Mouse (Mus musculus) embryonic facial prominence, embryonic 14.5 days (tissue): ENCODE results near the gene Tes3-ps. TPM values are rescaled to one million over a fixed set of nuclear protein-coding genes. Genes with fewer than 3 reads are reported as not detected.
A peak's percentile ranks its signal among the peaks of the same experiment; 100 is the strongest.

Experiments used
- ATAC-seq: fragments of 200-750 bp; cut with Nextera tagmentation; 2 replicates; pipeline ENCODE4 v1.8.0; 2017; ENCODE audit warnings: low read depth, moderate number of reproducible peaks, moderate TSS enrichment
- DNase-seq: peaks from one replicate; pipeline ENCODE4 v3.0.0-alpha.2; 2015; ENCODE audit warnings: low spot score
- H3K27ac ChIP-seq: fragments of 300-500 bp; sonication (generic); replicated peaks from 2 replicates; pipeline ENCODE4 v1.5.1; 2014; ENCODE audit warnings: low read depth, mild to moderate bottlenecking, low read length, moderate library complexity
- H3K27me3 ChIP-seq: fragments of 300-500 bp; sonication (generic); replicated peaks from 2 replicates; pipeline ENCODE4 v1.6.1; 2014; ENCODE audit warnings: low read length; ENCODE audit not compliant: control insufficient read depth, insufficient read depth
- H3K36me3 ChIP-seq: fragments of 300-500 bp; sonication (generic); 2 replicates; pipeline ENCODE4 v1.6.1; 2014; ENCODE audit warnings: low read length, mixed read lengths; ENCODE audit not compliant: control insufficient read depth, insufficient read depth
- H3K4me1 ChIP-seq: fragments of 300-500 bp; sonication (generic); 2 replicates; pipeline ENCODE4 v1.6.1; 2014; ENCODE audit warnings: antibody characterized with exemption, low read length; ENCODE audit not compliant: control insufficient read depth, insufficient read depth
- H3K4me2 ChIP-seq: fragments of 300-500 bp; sonication (generic); 2 replicates; pipeline ENCODE4 v1.6.1; 2014; ENCODE audit warnings: low read depth, mild to moderate bottlenecking, low read length, moderate library complexity, mixed read lengths
- H3K4me3 ChIP-seq: fragments of 300-500 bp; sonication (generic); 2 replicates; pipeline ENCODE4 v1.5.1; 2014; ENCODE audit warnings: low read depth, mild to moderate bottlenecking, low read length
- H3K9ac ChIP-seq: fragments of 300-500 bp; sonication (generic); 2 replicates; pipeline ENCODE4 v1.6.1; 2014; ENCODE audit warnings: low read depth, mild to moderate bottlenecking, low read length, moderate library complexity, mixed read lengths
- H3K9me3 ChIP-seq: fragments of 300-500 bp; sonication (generic); 2 replicates; pipeline ENCODE4 v1.6.1; 2016; ENCODE audit warnings: low read length; ENCODE audit not compliant: control insufficient read depth
- WGBS: fragments of 180-500 bp; shearing (Covaris S2); extraction: QIAGEN DNeasy Blood & Tissue Kit; methylation state at CpG from one replicate; pipeline ENCODE4 v1.1.7; 2014; 5-methylcytosine and 5-hydroxymethylcytosine counted together
- polyA plus RNA-seq: library from polyadenylated mRNA; unstranded; fragments of >200 nt; fragmentation: Nextera tagmentation; extraction: Ambion mirVana; gene quantifications from 2 replicates; pipeline ENCODE4 v1.2.1, GENCODE M21; 2014

The Tes3-ps gene
- polyA plus RNA-seq, 1 experiment from 2014 or later: 0.81 TPM

GRCm38 (mm10) chr13:49478851-49479374 is 14.2 kb upstream of the Tes3-ps start:
- Histone ChIP-seq H3K27me3 (no peaks in the 10 kb centered on the region), H3K36me3 (no peaks in the 10 kb centered on the region), H3K4me2 (no peak overlapping the region), H3K27ac (peak overlapping the region; percentile 95), H3K9me3 (no peaks in the 10 kb centered on the region), H3K9ac (no peak overlapping the region), H3K4me1 (peaks cover 26% of the 10 kb centered on the region), H3K4me3 (no peak overlapping the region)
- ATAC-seq (no peak), DNase-seq (no peak)
- WGBS: 88% methylated on average over 6 of the region's 6 CpGs

GRCm38 (mm10) chr13:49479399-49479798 is 13.7 kb upstream of the Tes3-ps start:
- Histone ChIP-seq H3K27ac (peak overlapping the region; percentile 95), H3K4me3 (no peak overlapping the region), H3K4me1 (peaks cover 26% of the 10 kb centered on the region), H3K4me2 (no peak overlapping the region), H3K27me3 (no peaks in the 10 kb centered on the region), H3K9me3 (no peaks in the 10 kb centered on the region), H3K36me3 (no peaks in the 10 kb centered on the region), H3K9ac (no peak overlapping the region)
- ATAC-seq (no peak), DNase-seq (peak; percentile 56)
- WGBS: 73% methylated on average over 4 of the region's 4 CpGs

DNA sequence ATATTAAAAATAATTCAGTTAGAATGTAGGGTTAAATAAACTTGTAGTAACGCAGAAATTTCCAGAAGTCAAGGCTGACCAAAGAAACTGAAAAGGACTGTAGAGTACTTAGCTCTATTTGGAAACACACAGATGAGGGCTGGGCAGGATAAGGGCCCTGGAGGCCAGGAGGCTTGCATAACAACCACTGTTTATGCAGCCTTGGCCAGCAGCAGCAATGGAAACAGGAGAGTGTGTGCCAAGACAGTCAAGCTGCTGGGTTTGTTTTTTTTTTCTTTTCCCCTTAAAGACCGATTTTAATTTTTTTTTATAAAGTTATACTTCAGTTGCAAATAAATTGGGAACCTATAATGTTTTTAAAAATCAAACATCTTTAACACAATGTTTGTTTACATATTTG is 13.1 kb upstream of the Tes3-ps start:
- Histone ChIP-seq H3K36me3 (no peaks in the 10 kb centered on the region), H3K27me3 (no peaks in the 10 kb centered on the region), H3K4me2 (no peak overlapping the region), H3K4me1 (peaks cover 29% of the 10 kb centered on the region), H3K9me3 (no peaks in the 10 kb centered on the region), H3K27ac (peak overlapping the region; percentile 95), H3K9ac (no peak overlapping the region), H3K4me3 (no peak overlapping the region)
- ATAC-seq (peak; percentile 96), DNase-seq (peak; percentile 95)
- 42% methylated on average over 2 of the region's 2 CpGs for WGBS

DNA sequence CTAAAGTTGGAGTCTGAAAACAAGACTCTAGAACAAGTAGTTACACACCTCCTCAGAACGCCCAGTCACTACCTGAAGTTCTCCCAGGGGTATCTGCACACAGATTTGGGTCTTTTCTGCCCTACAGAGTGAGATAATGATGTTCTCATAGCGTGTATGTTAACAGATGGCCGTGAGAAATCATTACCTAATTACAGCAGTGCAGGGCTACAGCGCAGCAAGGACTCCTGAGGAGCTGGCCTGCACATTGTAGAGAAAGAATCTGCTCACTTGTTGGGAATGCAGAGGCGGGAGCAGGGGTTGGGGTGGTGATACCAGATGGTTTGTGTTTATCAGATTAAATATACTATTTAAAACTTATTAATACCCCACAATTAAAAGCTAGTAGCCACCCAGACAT is 12.6 kb upstream of the Tes3-ps start:
- Histone ChIP-seq H3K36me3 (no peaks in the 10 kb centered on the region), H3K27ac (peak overlapping the region; percentile 95), H3K9me3 (no peaks in the 10 kb centered on the region), H3K4me3 (no peak overlapping the region), H3K4me2 (peak overlapping the region; percentile 12; the same call in 1 of the 2 replicates), H3K27me3 (no peaks in the 10 kb centered on the region), H3K9ac (peak overlapping the region; percentile 49; the same call in 1 of the 2 replicates), H3K4me1 (peaks cover 33% of the 10 kb centered on the region)
- ATAC-seq (peak; percentile 60; the same call in 1 of the 2 replicates), DNase-seq (peak; percentile 67)
- WGBS: 40% methylated on average over 5 of the region's 5 CpGs

GRCm38 (mm10) chr13:49485388-49485787 is 7.7 kb upstream of the Tes3-ps start:
- peak overlapping the region; percentile 84 for H3K27ac ChIP-seq
- H3K36me3 ChIP-seq: no peaks in the 10 kb centered on the region
- 57% methylated on average over 5 of the region's 5 CpGs for WGBS
- H3K9ac ChIP-seq: no peak overlapping the region
- no peaks in the 10 kb centered on the region for H3K27me3 ChIP-seq
- H3K4me3 ChIP-seq: no peak overlapping the region
- ATAC-seq (peak; percentile 55; the same call in 1 of the 2 replicates), DNase-seq (peak; percentile 81)
- H3K4me2 ChIP-seq: no peak overlapping the region
- no peaks in the 10 kb centered on the region for H3K9me3 ChIP-seq
- H3K4me1 ChIP-seq: peaks cover 24% of the 10 kb centered on the region

DNA sequence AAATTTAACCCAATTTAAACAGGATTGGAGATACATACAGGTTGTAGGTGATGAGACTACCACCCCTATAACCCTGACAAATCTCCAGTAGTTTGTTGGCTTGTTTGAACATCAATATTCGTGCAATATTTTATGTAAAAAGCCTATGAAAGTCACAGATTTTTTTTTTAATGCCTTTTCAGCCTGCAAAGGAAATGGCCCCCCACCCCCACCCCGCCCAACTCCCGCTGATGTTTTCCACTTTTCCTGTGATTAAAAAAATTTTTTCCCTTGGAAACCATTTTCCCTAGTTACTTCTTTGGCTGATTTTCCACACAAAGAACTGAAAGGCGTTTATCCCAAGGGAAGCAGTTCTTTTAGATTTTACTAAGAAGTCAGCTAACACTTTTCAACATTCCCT is 11.4 kb downstream of the Tes3-ps start, which contains the start of gene Ecm2:
Gene Ecm2 (plus strand): TSS at position 301 of the 400 bp plus-strand sequence.
- Histone ChIP-seq H3K4me1 (peaks cover 4% of the 10 kb centered on the region; the same call in 1 of the 2 replicates), H3K4me3 (no peak within 1 kb of the TSS), H3K4me2 (peak within 1 kb of the TSS; percentile 20; the same call in 1 of the 2 replicates), H3K27ac (peak within 1 kb of the TSS; percentile 48), H3K9ac (peak within 1 kb of the TSS; percentile 30; the same call in 1 of the 2 replicates), H3K9me3 (no peaks in the 10 kb centered on the region), H3K36me3 (no peaks in the 10 kb centered on the region), H3K27me3 (no peaks in the 10 kb centered on the region)
- ATAC-seq (no peak), DNase-seq (peak; percentile 9)
- WGBS: 47% methylated on average over 4 of the region's 4 CpGs

- DNase-seq (no peak), ATAC-seq (no peak)
- peaks cover 4% of the 10 kb centered on the region; the same call in 1 of the 2 replicates for H3K4me1 ChIP-seq
- no peaks in the 10 kb centered on the region for H3K36me3 ChIP-seq
- no peaks in the 10 kb centered on the region for H3K27me3 ChIP-seq
- no peak overlapping the region for H3K27ac ChIP-seq
- H3K4me2 ChIP-seq: no peak overlapping the region
- no peaks in the 10 kb centered on the region for H3K9me3 ChIP-seq
- 74% methylated on average over 4 of the region's 4 CpGs for WGBS
- H3K9ac ChIP-seq: no peak overlapping the region
- no peak overlapping the region for H3K4me3 ChIP-seq
Measured at GRCm38 (mm10) chr13:49505776-49506175, 12.7 kb downstream of the Tes3-ps start.

DNA sequence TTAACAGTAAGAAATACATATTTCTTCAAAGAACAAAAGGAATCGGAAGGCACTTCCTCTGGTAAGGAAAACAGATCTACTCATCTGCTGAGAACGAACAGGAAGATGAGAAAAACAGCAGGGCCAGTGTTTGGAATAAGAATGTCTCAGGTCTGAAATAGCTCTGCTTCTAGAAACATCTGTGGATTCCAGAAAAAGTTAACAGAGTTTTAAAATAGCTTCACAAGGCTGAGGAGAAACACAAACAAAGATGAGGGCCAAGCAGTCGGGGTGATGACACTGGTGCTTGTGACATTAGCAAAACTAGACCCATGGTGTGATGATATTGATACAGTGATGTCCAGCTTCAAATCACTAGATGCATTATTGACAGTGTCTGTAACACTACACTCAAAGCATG is 14.1 kb downstream of the Tes3-ps start:
- Histone ChIP-seq H3K9me3 (no peaks in the 10 kb centered on the region), H3K4me2 (no peak overlapping the region), H3K36me3 (no peaks in the 10 kb centered on the region), H3K9ac (no peak overlapping the region), H3K4me1 (peaks cover 4% of the 10 kb centered on the region; the same call in 1 of the 2 replicates), H3K4me3 (no peak overlapping the region), H3K27ac (no peak overlapping the region; the same call in 1 of the 2 replicates), H3K27me3 (no peaks in the 10 kb centered on the region)
- no peak for ATAC-seq
- WGBS: 54% methylated on average over 3 of the region's 3 CpGs
- peak; percentile 24 for DNase-seq

DNA sequence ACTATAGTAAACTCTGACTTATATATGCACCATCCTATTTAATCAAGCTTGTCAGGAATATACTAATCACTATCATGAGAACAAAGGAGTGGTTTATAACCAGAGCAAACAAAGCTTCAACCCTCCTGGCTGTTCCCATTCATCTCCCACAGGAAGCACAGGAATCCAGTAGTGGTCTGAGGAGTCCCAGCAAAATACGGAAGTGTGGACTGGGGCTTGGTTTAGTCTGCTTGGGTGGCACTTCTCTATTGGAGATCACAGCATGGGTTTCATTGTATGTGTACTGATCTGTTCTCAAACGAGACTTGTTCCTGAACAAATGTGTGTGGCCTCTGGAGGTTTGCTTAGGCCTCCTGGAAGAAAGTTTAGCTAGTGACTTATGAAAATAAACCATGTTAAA is 25.6 kb downstream of the Tes3-ps start:
- Histone ChIP-seq H3K9ac (no peak overlapping the region), H3K4me2 (no peak overlapping the region), H3K9me3 (no peaks in the 10 kb centered on the region), H3K4me1 (peaks cover 4% of the 10 kb centered on the region), H3K4me3 (no peak overlapping the region), H3K27me3 (no peaks in the 10 kb centered on the region), H3K27ac (no peak overlapping the region), H3K36me3 (no peaks in the 10 kb centered on the region)
- WGBS: 33% methylated on average over 2 of the region's 2 CpGs
- DNase-seq: no peak
- no peak for ATAC-seq
